Mouse (Mus musculus) cerebellum, postnatal 25 days (tissue): ENCODE measurements around the gene Atp5b.
A peak's percentile ranks its signal among the peaks of the same experiment; 100 is the strongest.
"Not testable (repeated sequence)": the region's sequence is repeated elsewhere in the genome, so short reads cannot be mapped to it uniquely, and the experiment has no call there.

Experiments
- DNase-seq, 2 experiments: peaks; one replicate each; pipeline ENCODE4 v3.0.0; 2021; ENCODE audit warnings: mixed read lengths in 2 of 2

Atp5b gene

GRCm38 (mm10) chr10:128070432-128070831 is 12.6 kb upstream of the Atp5b start:
- not testable (repeated sequence) for DNase-seq

- DNase-seq = not testable (repeated sequence)
These were observed 4.8 kb upstream of the Atp5b start for GRCm38 (mm10) chr10:128078269-128078668.

DNA sequence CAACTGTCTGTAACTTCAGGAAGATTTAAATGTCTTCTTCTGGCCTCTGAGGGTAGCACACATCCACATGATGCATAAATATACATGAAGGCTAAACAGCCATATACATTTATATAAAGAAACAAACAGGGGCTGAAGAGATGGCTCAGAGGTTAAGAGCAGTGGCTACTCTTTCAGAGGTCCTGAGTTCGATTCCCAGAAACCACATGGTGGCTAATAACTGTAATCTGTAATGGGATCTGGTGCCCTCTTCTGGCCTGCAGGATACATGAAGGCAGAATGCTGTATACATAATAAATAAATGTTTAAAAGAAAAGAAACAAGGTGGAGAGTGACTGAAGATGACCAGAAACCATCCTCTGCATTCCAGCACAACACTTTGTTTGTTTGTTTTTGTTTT is 2.6 kb upstream of the Atp5b start:
- DNase-seq = peak in 1 of 2 experiments; percentile 49

DNA sequence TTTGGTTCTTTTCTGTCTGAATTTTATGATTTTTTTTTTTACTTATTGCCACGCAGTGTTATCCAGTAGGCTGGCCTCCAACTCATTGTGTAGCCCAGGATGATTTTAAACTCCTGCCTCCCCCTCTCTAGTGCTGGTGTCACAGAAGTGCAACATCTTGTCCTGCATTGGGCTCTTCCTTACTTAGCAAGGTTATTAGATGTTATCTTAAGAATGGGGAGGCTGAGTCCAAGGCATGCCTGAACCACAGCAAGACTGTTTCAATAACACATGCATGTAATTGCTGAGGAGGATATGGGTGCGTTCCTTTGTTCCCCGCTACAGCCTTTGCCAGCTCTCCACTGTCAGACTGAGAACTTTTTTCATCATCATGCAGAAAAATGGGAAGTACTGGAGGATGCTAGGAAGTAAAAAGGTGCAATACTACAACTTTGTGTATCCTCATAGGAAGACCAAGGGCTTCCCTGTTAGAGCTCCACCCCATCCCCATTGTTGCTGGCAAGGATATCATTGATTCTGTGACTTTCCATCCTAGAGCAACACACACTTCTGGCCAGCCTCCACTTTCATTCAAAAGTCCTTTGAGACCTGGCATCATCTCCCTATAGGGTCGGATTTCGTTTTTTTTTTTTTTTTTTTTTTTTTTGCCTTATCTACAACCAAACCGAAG is 1.1 kb upstream of the Atp5b start:
- peak in 1 of 2 experiments; percentile 40 for DNase-seq

DNA sequence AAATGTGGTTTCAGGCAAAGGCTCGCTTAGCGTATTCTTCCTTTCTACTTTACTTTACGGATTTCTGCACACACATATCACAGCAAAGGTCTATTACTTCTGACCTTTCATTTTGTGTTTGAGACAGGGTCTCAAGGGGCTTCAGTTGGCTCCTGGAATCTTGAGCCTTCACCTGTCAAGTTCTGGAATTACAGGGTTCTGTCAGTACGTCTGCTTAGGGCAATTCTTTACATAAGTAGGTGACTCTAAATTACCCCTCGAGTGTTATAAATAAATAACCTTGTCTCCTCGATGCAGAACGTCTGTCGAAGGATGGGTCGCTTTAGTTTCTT is 630 bp upstream of the Atp5b start:
- DNase-seq = no peak

GRCm38 (mm10) chr10:128083688-128084087 is 615 bp downstream of the Atp5b start:
- DNase-seq = peak in 1 of 2 experiments; percentile 57

GRCm38 (mm10) chr10:128084160-128084559 is 1.1 kb downstream of the Atp5b start:
- no peak for DNase-seq

DNA sequence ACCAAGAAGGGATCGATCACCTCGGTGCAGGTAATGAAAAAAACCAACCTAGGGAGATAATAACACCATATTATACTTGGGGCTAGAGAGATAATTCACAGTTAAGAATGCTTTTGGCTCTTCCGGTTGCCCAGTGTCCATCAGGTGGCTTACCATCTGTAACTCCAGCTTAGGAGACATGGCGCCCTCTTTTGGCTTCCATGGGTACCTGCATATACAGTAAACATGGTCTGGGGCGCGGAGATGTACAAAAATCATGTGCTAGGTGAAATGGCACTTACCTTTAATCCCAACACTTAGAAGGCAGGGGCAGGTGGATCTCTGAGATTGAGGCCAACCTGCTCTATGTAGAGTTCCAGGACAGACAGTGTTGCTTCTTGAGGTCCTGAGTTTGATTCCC is 3.3 kb downstream of the Atp5b start:
- DNase-seq = peak in 1 of 2 experiments; percentile 51

- DNase-seq = peak; percentile 47 to 55
These were observed 4.1 kb downstream of the Atp5b start for GRCm38 (mm10) chr10:128087216-128087615.

DNA sequence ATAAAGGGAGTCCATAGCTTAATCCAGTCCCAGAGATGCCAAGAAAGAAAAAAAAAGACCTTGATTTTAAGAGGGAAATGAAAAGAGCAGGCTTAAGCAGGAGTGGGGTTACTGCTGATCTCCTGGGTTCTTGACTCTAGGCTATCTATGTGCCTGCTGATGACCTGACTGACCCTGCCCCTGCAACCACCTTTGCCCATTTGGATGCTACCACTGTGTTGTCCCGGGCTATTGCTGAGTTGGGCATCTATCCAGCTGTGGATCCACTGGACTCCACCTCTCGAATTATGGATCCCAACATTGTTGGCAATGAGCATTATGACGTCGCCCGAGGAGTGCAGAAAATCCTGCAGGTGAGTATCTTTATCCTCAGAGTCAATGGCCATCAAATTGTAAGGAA is 5.1 kb downstream of the Atp5b start:
- no peak for DNase-seq

DNA sequence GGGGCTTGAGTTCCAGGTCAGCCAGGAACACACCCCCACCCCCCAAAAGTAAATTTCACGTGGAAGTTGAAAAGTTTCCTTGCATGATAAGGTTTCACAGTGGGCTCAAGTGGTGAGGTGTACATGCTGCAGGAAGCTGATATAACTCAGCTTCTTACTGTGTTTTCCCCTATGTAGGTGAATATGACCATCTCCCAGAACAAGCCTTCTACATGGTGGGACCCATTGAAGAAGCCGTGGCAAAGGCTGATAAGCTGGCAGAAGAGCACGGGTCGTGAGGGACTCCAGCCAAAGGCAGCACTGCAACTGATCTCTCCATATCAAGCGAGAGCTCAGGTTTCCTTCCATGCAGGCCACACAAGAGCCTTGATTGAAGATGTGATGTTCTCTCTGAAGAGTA is 6.8 kb downstream of the Atp5b start:
- DNase-seq = no peak

GRCm38 (mm10) chr10:128090651-128091563 is 7.8 kb downstream of the Atp5b start:
- peak; percentile 90 to 93 for DNase-seq

- peak; percentile 68 to 77 for DNase-seq
These were observed 8.8 kb downstream of the Atp5b start, which contains the start of gene Baz2a for GRCm38 (mm10) chr10:128091564-128092505. Gene Baz2a, plus strand, starts transcription at chr10:128091577.

- peak; percentile 85 to 90 for DNase-seq
These were observed 9.7 kb downstream of the Atp5b start for GRCm38 (mm10) chr10:128092506-128093495.

- peak; percentile 54 to 71 for DNase-seq
These were observed 10.6 kb downstream of the Atp5b start for GRCm38 (mm10) chr10:128093496-128094294.

- DNase-seq = peak; percentile 65 to 83
These were observed 11.4 kb downstream of the Atp5b start for GRCm38 (mm10) chr10:128094340-128094968.

DNA sequence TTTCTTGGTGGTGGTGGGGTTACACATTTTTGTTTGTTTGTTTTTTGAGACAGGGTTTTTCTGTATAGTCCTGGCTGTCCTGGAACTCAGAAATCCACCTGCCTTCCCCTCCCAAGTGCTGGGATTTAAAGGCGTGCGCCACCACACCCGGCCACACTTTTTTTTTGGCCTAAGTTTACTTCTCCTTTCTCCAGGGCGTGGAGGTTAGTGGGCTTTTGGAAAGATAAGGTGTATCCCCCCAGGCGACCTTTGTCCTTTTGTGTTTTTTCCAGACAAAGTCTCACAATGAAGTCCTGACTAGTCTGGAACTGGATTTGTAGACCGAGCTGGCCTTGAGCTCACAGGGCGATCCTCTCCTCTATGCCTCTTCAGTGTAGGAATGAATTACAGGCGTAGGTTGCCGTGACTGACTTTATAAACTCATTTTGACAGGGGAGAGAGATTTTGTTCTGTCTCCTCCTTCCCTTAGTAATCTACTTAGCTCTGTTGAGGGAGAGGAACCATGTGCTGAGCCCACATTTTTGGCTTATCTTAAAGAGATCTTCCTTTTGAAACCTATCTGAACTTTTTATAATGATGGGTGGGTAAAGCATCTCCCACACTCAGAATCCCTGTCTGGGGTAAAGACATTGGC is 12.0 kb downstream of the Atp5b start:
- no peak for DNase-seq

DNA sequence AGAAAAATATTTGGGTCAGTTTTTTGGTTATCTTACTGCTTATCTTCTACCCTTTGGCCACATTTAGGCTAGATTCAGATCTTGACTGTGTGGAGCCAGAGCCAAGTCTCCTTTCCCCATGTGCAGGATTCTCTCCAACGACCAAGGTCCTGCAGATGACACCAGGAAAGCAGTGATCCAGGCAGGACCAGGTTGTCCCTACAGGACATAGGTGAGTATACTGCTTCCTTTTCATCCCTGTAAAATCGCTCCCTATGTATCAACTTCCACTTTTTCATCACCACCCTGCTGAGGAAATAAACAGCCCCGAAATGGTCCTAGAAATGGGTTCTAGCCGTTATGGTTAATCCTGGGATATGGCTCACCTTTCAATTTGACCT is 13.2 kb downstream of the Atp5b start:
- no peak for DNase-seq
